Mouse (Mus musculus): ENCODE results near the gene Gm37240. TPM values are rescaled to one million over a fixed set of nuclear protein-coding genes. Genes with fewer than 3 reads are reported as not detected.

Gene Gm37240
- polyA plus RNA-seq, 1 experiment = 1.0 TPM

- no peak overlapping the region for H3K27ac ChIP-seq (ENCODE audit: control insufficient read depth, insufficient read depth, low read depth, low read length, poor library complexity)
- H3K4me1 ChIP-seq (ENCODE audit: control insufficient read depth, insufficient read depth, low read length) = peaks cover 2% of the 10 kb centered on the region
- no peak for TF ChIP-seq CTCF (IDR thresholded peaks at IDR 0.05; ENCODE audit: control insufficient read depth, insufficient read depth, low read length)
- no peak for TF ChIP-seq POLR2A (IDR thresholded peaks at IDR 0.05; ENCODE audit: borderline replicate concordance, control insufficient read depth, low read depth, low read length)
- WGBS = 40% methylated on average over 8 of the region's 8 CpGs
- H3K4me3 ChIP-seq (replicated peaks; ENCODE audit: control insufficient read depth, low read depth, low read length) = no peak overlapping the region
These were observed 1240.9 kb downstream of the Gm37240 start for GRCm38 (mm10) chr3:84646331-84646845.

GRCm38 (mm10) chr3:84646007-84646290 lies 1241.4 kb downstream of the Gm37240 start:
- TF ChIP-seq POLR2A (IDR thresholded peaks at IDR 0.05; ENCODE audit: borderline replicate concordance, control insufficient read depth, low read depth, low read length) = no peak
- TF ChIP-seq CTCF (IDR thresholded peaks at IDR 0.05; ENCODE audit: control insufficient read depth, insufficient read depth, low read length) = no peak
- no peak overlapping the region for H3K4me3 ChIP-seq (replicated peaks; ENCODE audit: control insufficient read depth, low read depth, low read length)
- 83% methylated on average over 3 of the region's 3 CpGs for WGBS
- H3K27ac ChIP-seq (ENCODE audit: control insufficient read depth, insufficient read depth, low read depth, low read length, poor library complexity) = no peak overlapping the region
- peaks cover 2% of the 10 kb centered on the region for H3K4me1 ChIP-seq (ENCODE audit: control insufficient read depth, insufficient read depth, low read length)

GRCm38 (mm10) chr3:84645156-84646006 lies 1241.9 kb downstream of the Gm37240 start:
- TF ChIP-seq POLR2A (IDR thresholded peaks at IDR 0.05; ENCODE audit: borderline replicate concordance, control insufficient read depth, low read depth, low read length) (no peak), CTCF (IDR thresholded peaks at IDR 0.05; ENCODE audit: control insufficient read depth, insufficient read depth, low read length) (no peak)
- Histone ChIP-seq H3K4me1 (ENCODE audit: control insufficient read depth, insufficient read depth, low read length) (peaks cover 2% of the 10 kb centered on the region), H3K4me3 (replicated peaks; ENCODE audit: control insufficient read depth, low read depth, low read length) (no peak overlapping the region), H3K27ac (ENCODE audit: control insufficient read depth, insufficient read depth, low read depth, low read length, poor library complexity) (no peak overlapping the region)
- 62% methylated on average over 9 of the region's 9 CpGs for WGBS

- WGBS = 82% methylated on average over 4 of the region's 4 CpGs
- Histone ChIP-seq H3K27ac (ENCODE audit: control insufficient read depth, insufficient read depth, low read depth, low read length, poor library complexity) (no peak overlapping the region), H3K4me3 (replicated peaks; ENCODE audit: control insufficient read depth, low read depth, low read length) (no peak overlapping the region), H3K4me1 (ENCODE audit: control insufficient read depth, insufficient read depth, low read length) (peaks cover 2% of the 10 kb centered on the region)
- TF ChIP-seq CTCF (IDR thresholded peaks at IDR 0.05; ENCODE audit: control insufficient read depth, insufficient read depth, low read length) (no peak), POLR2A (IDR thresholded peaks at IDR 0.05; ENCODE audit: borderline replicate concordance, control insufficient read depth, low read depth, low read length) (no peak)
These were observed 1244.4 kb downstream of the Gm37240 start for GRCm38 (mm10) chr3:84642942-84643341.

GRCm38 (mm10) chr3:84641391-84641790 lies 1245.9 kb downstream of the Gm37240 start:
- H3K4me3 ChIP-seq (replicated peaks; ENCODE audit: control insufficient read depth, low read depth, low read length) = no peak overlapping the region
- WGBS = 74% methylated on average over 2 of the region's 2 CpGs
- TF ChIP-seq POLR2A (IDR thresholded peaks at IDR 0.05; ENCODE audit: borderline replicate concordance, control insufficient read depth, low read depth, low read length) (no peak), CTCF (IDR thresholded peaks at IDR 0.05; ENCODE audit: control insufficient read depth, insufficient read depth, low read length) (no peak)
- H3K4me1 ChIP-seq (ENCODE audit: control insufficient read depth, insufficient read depth, low read length) = no peaks in the 10 kb centered on the region
- H3K27ac ChIP-seq (ENCODE audit: control insufficient read depth, insufficient read depth, low read depth, low read length, poor library complexity) = no peak overlapping the region

GRCm38 (mm10) chr3:84640536-84640935 lies 1246.8 kb downstream of the Gm37240 start:
- no peak overlapping the region for H3K4me3 ChIP-seq (replicated peaks; ENCODE audit: control insufficient read depth, low read depth, low read length)
- TF ChIP-seq POLR2A (IDR thresholded peaks at IDR 0.05; ENCODE audit: borderline replicate concordance, control insufficient read depth, low read depth, low read length) (no peak), CTCF (IDR thresholded peaks at IDR 0.05; ENCODE audit: control insufficient read depth, insufficient read depth, low read length) (no peak)
- no peaks in the 10 kb centered on the region for H3K4me1 ChIP-seq (ENCODE audit: control insufficient read depth, insufficient read depth, low read length)
- H3K27ac ChIP-seq (ENCODE audit: control insufficient read depth, insufficient read depth, low read depth, low read length, poor library complexity) = no peak overlapping the region
- WGBS = 84% methylated on average over 6 of the region's 6 CpGs

- H3K27ac ChIP-seq (ENCODE audit: control insufficient read depth, insufficient read depth, low read depth, low read length, poor library complexity) = no peak overlapping the region
- no peak for TF ChIP-seq CTCF (IDR thresholded peaks at IDR 0.05; ENCODE audit: control insufficient read depth, insufficient read depth, low read length)
- no peak for TF ChIP-seq POLR2A (IDR thresholded peaks at IDR 0.05; ENCODE audit: borderline replicate concordance, control insufficient read depth, low read depth, low read length)
- no peaks in the 10 kb centered on the region for H3K4me1 ChIP-seq (ENCODE audit: control insufficient read depth, insufficient read depth, low read length)
- H3K4me3 ChIP-seq (replicated peaks; ENCODE audit: control insufficient read depth, low read depth, low read length) = no peak overlapping the region
- 74% methylated on average over 11 of the region's 11 CpGs for WGBS
These were observed 1247.4 kb downstream of the Gm37240 start for GRCm38 (mm10) chr3:84639767-84640500.

- TF ChIP-seq POLR2A (IDR thresholded peaks at IDR 0.05; ENCODE audit: borderline replicate concordance, control insufficient read depth, low read depth, low read length) = no peak
- no peak for TF ChIP-seq CTCF (IDR thresholded peaks at IDR 0.05; ENCODE audit: control insufficient read depth, insufficient read depth, low read length)
- Histone ChIP-seq H3K4me3 (replicated peaks; ENCODE audit: control insufficient read depth, low read depth, low read length) (no peak overlapping the region), H3K4me1 (ENCODE audit: control insufficient read depth, insufficient read depth, low read length) (no peaks in the 10 kb centered on the region), H3K27ac (ENCODE audit: control insufficient read depth, insufficient read depth, low read depth, low read length, poor library complexity) (no peak overlapping the region)
- 88% methylated on average over 4 of the region's 4 CpGs for WGBS
These were observed 1248.5 kb downstream of the Gm37240 start for GRCm38 (mm10) chr3:84638858-84639257.
